Mouse (Mus musculus) B cell, adult (primary cell): Measurements from ENCODE around the gene A630023A22Rik. TPM values are rescaled to one million over a fixed set of nuclear protein-coding genes. Genes with fewer than 3 reads are reported as not detected.

Experiments
- total RNA-seq: library from RNA; stranded (reverse); gene quantifications from 4 replicates; pipeline ENCODE4 v1.2.4, GENCODE M21; 2023; ENCODE audit not compliant: inconsistent age

A630023A22Rik gene
- total RNA-seq, result not detected in 4 replicates

DNA sequence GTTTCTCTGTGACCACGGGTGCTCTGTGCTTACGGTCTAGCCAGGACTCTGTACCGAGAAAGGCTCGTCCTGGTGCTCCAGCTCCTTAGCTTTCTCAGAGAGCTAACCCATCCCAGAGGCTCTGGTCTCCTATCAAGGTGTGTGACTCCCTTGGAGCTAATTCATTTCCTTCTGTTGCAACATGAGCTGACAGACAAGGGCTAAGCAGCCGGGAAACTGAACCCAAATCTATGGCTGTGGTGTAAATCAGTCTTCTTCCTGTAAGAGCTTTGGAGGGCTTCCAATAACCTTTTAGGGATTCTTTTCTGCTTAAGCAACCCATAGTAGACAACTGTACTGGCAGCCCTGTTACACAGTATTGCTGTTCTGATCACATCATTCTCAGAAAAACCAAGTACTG lies at the start of gene A630023A22Rik:
Gene A630023A22Rik (minus strand): TSS at position 154 of the 400 bp plus-strand sequence.

GRCm38 (mm10) chr14:34152342-34152741 lies 49.8 kb upstream of the A630023A22Rik start, which contains the start of gene Npy4r:
Npy4r (minus strand) TSS chr14:34152489.

GRCm38 (mm10) chr14:34085731-34086130 lies 16.8 kb downstream of the A630023A22Rik start, which contains the start of gene Anxa8:
Anxa8 (plus strand) TSS chr14:34085981.

GRCm38 (mm10) chr14:34052516-34052915 lies 50.0 kb downstream of the A630023A22Rik start, which contains the start of gene Antxrl:
Antxrl (plus strand) TSS chr14:34052707.

GRCm38 (mm10) chr14:34016381-34016780 lies 86.2 kb downstream of the A630023A22Rik start, which contains the start of gene Gm5460:
Gm5460 (plus strand) TSS chr14:34016758.

GRCm38 (mm10) chr14:34015063-34015462 lies 87.5 kb downstream of the A630023A22Rik start, which contains the start of gene Gm30083:
Gm30083 (minus strand) TSS chr14:34015182.

Other genes with a start within 250 kb of the A630023A22Rik start
- gene Gdf10, start 179.2 kb downstream of the A630023A22Rik start, total RNA-seq, result not detected in 4 replicates
- gene Gdf2, start 161.7 kb downstream of the A630023A22Rik start, total RNA-seq, result not detected in 4 replicates
- gene Rbp3, start 148.8 kb downstream of the A630023A22Rik start, total RNA-seq, result not detected in 4 replicates
- gene Zfp488, start 124.0 kb downstream of the A630023A22Rik start, total RNA-seq, result 0.16 to 0.35 TPM (median 0.27 TPM) in 4 replicates
- not detected in 4 replicates for gene Gm30083, start 87.6 kb downstream of the A630023A22Rik start, total RNA-seq
- not detected in 4 replicates for gene Gm5460, start 86.0 kb downstream of the A630023A22Rik start, total RNA-seq
- gene Antxrl, start 50.0 kb downstream of the A630023A22Rik start, total RNA-seq, result not detected in 4 replicates
- gene Anxa8, start 16.8 kb downstream of the A630023A22Rik start, total RNA-seq, result 0.42 TPM in 1 of 4 replicates, not detected in the others
- not detected in 4 replicates for gene Npy4r, start 49.7 kb upstream of the A630023A22Rik start, total RNA-seq
- not detected in 4 replicates for gene Gprin2, start 98.9 kb upstream of the A630023A22Rik start, total RNA-seq
- gene Syt15, start 116.8 kb upstream of the A630023A22Rik start, total RNA-seq, result not detected in 4 replicates
- gene Shld2, start 207.7 kb upstream of the A630023A22Rik start, total RNA-seq, result 25.1 to 28.2 TPM (median 27.0 TPM) in 4 replicates
- gene Glud1, start 208.0 kb upstream of the A630023A22Rik start, total RNA-seq, result 99.8 to 132 TPM (median 115 TPM) in 4 replicates